Mouse (Mus musculus) limb, embryonic 12.5 days (tissue): ENCODE data around the gene Rngtt. TPM values are rescaled to one million over a fixed set of nuclear protein-coding genes. Genes with fewer than 3 reads are reported as not detected.

Experiments
- ATAC-seq: fragments of 200-750 bp; cut with Nextera tagmentation; 2 replicates; pipeline ENCODE4 v1.8.0; 2017; ENCODE audit warnings: low read depth, moderate TSS enrichment; ENCODE audit not compliant: insufficient number of reproducible peaks, insufficient read depth, low FRiP score, low TSS enrichment
- H3K27ac ChIP-seq: fragments of 300-500 bp; sonication (generic); 2 replicates; pipeline ENCODE4 v1.5.1; 2016; ENCODE audit warnings: mild to moderate bottlenecking, moderate library complexity
- H3K27me3 ChIP-seq: fragments of 300-500 bp; sonication (generic); 2 replicates; pipeline ENCODE4 v1.6.1; 2016; ENCODE audit warnings: mild to moderate bottlenecking, moderate library complexity
- H3K36me3 ChIP-seq: fragments of 300-500 bp; sonication (generic); 2 replicates; pipeline ENCODE4 v1.6.1; 2016; ENCODE audit warnings: mild to moderate bottlenecking, moderate library complexity
- H3K4me1 ChIP-seq: fragments of 300-500 bp; sonication (generic); replicated peaks from 2 replicates; pipeline ENCODE4 v1.6.1; 2016
- H3K4me2 ChIP-seq: fragments of 300-500 bp; sonication (generic); 2 replicates; pipeline ENCODE4 v1.6.1; 2016; ENCODE audit warnings: mild to moderate bottlenecking, moderate library complexity
- H3K4me3 ChIP-seq: fragments of 300-500 bp; sonication (generic); replicated peaks from 2 replicates; pipeline ENCODE4 v1.5.1; 2016; ENCODE audit warnings: mild to moderate bottlenecking
- H3K9ac ChIP-seq: fragments of 300-500 bp; sonication (generic); replicated peaks from 2 replicates; pipeline ENCODE4 v1.6.1; 2016; ENCODE audit warnings: mild to moderate bottlenecking, moderate library complexity
- H3K9me3 ChIP-seq: fragments of 300-500 bp; sonication (generic); 2 replicates; pipeline ENCODE4 v1.6.1; 2016; ENCODE audit warnings: mild to moderate bottlenecking, moderate library complexity
- WGBS: fragments of 180-500 bp; shearing (Covaris S2); methylation state at CpG from one replicate; pipeline ENCODE4 v1.1.7; 2016; 5-methylcytosine and 5-hydroxymethylcytosine counted together
- polyA plus RNA-seq: library from polyadenylated mRNA; unstranded; fragments of >200 nt; fragmentation: Nextera tagmentation; extraction: Ambion mirVana; gene quantifications from 2 replicates; pipeline ENCODE4 v1.2.1, GENCODE M21; 2016

Gene Rngtt
- polyA plus RNA-seq, 1 experiment from 2014 or later = 38.6 TPM

DNA sequence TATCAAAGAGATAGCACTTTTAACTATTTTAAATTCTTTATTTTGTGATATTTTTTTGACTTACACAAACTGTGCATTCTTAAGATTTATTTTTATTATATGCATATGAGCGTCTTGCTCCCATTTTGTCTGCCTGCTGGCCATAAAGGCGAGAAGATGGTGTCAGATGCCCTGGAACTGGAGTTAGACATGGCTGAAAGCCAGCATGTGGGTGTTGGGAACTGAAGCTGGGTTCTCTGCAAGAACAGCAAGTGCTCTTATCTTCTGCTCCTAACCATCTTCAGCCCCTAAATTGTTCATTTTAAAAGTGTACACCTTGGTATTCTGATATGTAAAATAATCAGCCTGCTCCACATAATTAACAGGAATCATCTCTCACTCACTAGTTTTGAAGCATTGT, 83.3 kb downstream of the Rngtt start:
- Histone ChIP-seq H3K27ac (no peak overlapping the region), H3K27me3 (no peaks in the 10 kb centered on the region), H3K9me3 (no peaks in the 10 kb centered on the region), H3K4me3 (no peak overlapping the region), H3K4me2 (no peak overlapping the region), H3K9ac (no peak overlapping the region), H3K4me1 (no peaks in the 10 kb centered on the region), H3K36me3 (0 out of 2 replicates have a peak, but pooled peaks cover 8% of the 10 kb centered on the region)
- WGBS = 95% methylated on average over 2 of the region's 2 CpGs
- ATAC-seq = no peak

DNA sequence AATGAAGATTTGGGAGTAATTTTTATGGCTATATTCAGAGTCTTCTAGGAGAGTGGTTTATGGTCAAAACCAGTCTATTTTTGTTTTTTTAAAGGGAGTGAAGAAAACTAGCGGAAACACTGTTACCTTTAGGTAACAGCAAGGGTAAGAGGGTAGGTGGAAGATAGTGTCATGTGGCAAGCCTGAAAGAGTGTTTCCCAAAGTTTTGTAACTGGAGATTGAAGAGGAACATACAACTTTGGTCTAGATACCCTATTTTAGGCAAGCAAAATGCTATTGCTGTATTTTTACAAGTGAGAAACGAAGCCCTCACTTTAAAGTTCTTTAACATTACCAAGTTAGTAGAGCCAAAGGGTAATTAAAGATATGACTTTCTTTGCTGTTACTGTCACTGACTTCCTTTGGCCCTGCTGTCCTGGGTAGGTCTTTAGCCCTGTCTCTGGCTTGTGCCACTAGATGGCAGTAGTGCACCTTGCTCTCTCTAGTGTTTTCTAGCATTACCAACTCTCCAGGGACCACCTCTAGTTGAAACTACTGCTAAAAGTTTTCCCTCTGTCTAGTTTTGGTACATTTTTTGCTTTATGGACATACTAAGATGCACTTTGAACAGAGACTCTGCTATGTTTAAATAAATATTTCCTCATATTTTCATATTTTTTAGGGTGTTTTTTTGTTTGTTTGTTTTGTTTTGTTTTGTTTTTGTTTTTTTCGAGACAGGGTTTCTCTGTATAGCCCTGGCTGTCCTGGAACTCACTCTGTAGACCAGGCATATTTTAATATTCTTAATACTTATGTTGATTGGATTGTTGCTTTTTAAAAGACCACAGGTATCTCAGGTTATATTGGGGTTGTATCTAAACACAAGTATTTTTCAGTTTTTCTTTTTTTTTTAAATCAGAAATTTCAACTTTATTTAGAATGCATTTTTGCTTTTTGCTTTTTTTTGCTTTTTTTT, 86.4 kb downstream of the Rngtt start:
- H3K4me3 ChIP-seq = no peak overlapping the region
- H3K27ac ChIP-seq = no peak overlapping the region
- H3K9ac ChIP-seq = no peak overlapping the region
- 0 out of 2 replicates have a peak, but pooled peaks cover 2% of the 10 kb centered on the region for H3K4me1 ChIP-seq
- no peak for ATAC-seq
- H3K4me2 ChIP-seq = no peak overlapping the region
- WGBS = 60% methylated on average over 3 of the region's 3 CpGs
- no peaks in the 10 kb centered on the region for H3K9me3 ChIP-seq
- 0 out of 2 replicates have a peak, but pooled peaks cover 8% of the 10 kb centered on the region for H3K36me3 ChIP-seq
- H3K27me3 ChIP-seq = no peaks in the 10 kb centered on the region

DNA sequence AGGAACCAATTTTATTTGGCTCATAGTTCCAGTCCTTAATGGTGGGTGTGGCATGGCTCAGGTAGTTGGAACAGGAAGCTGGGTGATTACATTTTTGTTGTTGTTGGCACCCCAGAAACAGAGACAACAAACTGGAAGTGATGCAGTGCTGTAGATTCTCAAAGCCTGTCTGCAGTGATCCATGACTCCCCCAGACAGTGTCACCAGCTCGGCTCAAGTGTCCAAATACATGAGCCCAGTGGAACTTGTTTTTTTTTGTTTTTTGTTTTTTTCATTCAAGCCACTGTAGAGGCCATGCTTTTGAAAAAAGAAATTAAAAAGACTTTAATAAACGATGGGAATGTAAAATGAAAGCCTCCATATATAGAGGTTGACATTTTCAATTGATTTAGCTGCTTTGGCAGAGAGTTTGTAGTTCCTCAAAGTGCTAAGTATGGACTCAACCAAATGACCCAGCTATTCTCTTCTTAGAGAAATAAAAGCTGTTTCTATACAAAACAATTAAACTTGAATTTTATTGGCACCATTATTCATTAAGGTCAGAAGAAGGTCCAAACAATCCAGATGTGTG, 95.7 kb downstream of the Rngtt start:
- Histone ChIP-seq H3K4me1 (0 out of 2 replicates have a peak, but pooled peaks cover 2% of the 10 kb centered on the region), H3K36me3 (0 out of 2 replicates have a peak, but pooled peaks cover 3% of the 10 kb centered on the region), H3K4me2 (no peak overlapping the region), H3K9me3 (no peaks in the 10 kb centered on the region), H3K9ac (no peak overlapping the region), H3K27me3 (no peaks in the 10 kb centered on the region), H3K4me3 (no peak overlapping the region), H3K27ac (no peak overlapping the region)
- whole genome bisulfite sequencing = 84% methylated on average over 2 of the region's 2 CpGs
- ATAC-seq = no peak

DNA sequence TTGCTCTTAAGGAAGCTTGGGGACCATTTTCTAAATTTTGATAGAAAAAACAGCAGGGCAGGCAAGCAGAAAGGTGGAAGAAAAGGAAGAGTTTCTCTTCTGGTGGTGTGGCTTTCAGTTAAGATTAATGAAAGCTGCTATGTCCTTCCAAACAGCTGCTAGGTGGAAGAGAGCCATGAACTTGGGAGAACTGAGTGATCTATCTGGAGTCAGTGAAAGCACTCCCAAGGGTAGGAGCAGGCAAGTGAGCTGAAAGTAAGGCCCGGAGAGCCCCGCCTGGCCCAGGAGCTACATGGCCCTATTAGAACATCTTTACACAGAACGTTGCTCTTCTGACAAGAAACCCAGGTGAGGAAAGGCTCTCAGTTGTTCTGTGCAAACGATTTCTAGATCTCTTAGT, 103.7 kb downstream of the Rngtt start:
- WGBS = 88% methylated on average over 4 of the region's 4 CpGs
- Histone ChIP-seq H3K9me3 (no peaks in the 10 kb centered on the region), H3K4me2 (no peak overlapping the region), H3K4me3 (no peak overlapping the region), H3K36me3 (0 out of 2 replicates have a peak, but pooled peaks cover 2% of the 10 kb centered on the region), H3K4me1 (no peaks in the 10 kb centered on the region), H3K27ac (no peak overlapping the region), H3K27me3 (no peaks in the 10 kb centered on the region), H3K9ac (no peak overlapping the region)
- ATAC-seq = no peak

DNA sequence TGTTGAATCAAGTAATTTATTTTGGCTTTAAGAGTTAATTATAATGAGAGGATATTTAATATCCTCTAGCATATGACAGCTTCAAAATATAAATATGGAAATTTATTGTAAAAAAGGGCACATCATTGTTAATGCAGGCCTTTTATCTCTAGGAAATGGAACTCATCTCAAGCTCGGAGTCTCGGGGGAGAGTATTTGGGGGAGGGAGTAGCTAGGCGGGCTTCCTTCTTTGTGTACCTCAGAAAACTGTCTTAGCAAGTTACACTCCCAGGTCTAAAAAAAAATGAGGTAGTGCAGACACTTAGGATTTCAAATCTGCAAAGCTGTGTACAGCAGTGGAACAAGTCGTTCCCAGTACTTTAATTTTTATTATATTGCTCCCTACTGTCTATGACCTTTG, 104.7 kb downstream of the Rngtt start:
- no peak for ATAC-seq
- Histone ChIP-seq H3K36me3 (0 out of 2 replicates have a peak, but pooled peaks cover 2% of the 10 kb centered on the region), H3K4me3 (no peak overlapping the region), H3K27ac (no peak overlapping the region), H3K9ac (no peak overlapping the region), H3K4me2 (no peak overlapping the region), H3K4me1 (no peaks in the 10 kb centered on the region), H3K27me3 (no peaks in the 10 kb centered on the region), H3K9me3 (no peaks in the 10 kb centered on the region)
- 79% methylated on average over 4 of the region's 4 CpGs for WGBS

DNA sequence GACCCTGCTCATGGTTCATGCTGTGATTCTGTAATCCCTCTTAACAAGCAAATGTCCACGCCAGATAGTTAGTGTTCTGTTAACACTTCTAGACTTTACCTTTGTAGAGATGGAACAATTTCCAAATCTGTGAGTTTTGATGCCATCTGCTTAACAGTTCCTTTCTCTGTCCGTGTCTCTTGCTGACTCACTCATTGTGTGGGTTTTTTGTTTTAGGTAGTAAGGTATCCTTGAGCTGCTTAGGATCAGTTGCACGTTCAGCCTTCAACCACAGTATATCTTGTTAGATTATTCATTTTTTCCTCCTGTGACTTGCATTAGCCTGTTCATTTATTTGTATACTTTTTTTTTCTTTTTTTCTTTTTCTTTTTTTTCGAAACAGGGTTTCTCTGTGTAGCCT, 107.3 kb downstream of the Rngtt start:
- Histone ChIP-seq H3K9ac (no peak overlapping the region), H3K4me3 (no peak overlapping the region), H3K27me3 (no peaks in the 10 kb centered on the region), H3K4me2 (no peak overlapping the region), H3K4me1 (no peaks in the 10 kb centered on the region), H3K9me3 (no peaks in the 10 kb centered on the region), H3K27ac (no peak overlapping the region), H3K36me3 (no peaks in the 10 kb centered on the region)
- WGBS = 83% methylated on average over 4 of the region's 4 CpGs
- no peak for ATAC-seq

DNA sequence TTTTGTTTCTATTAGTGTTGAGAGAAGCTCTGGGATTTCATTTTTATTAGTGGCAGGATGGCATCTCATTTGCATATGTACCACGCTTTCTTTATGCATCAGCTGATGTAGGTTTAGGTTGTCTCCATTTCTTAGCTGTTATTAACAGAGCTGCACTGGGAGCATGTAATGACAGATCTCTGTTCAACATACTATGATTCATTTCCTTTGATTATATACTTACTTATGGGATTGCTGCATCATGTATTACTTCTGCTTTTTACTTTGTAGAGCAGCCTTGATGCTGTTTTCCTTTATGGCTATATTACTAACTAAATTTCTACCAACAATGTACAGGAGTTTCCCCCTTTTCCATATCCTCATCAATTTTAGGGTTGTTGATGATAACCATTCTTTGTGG, 109.5 kb downstream of the Rngtt start:
- 96% methylated on average over 1 of the region's 1 CpGs for WGBS
- no peak for ATAC-seq
- Histone ChIP-seq H3K36me3 (peaks cover 7% of the 10 kb centered on the region; the same call in 1 of the 2 replicates), H3K4me2 (no peak overlapping the region), H3K27me3 (no peaks in the 10 kb centered on the region), H3K9ac (no peak overlapping the region), H3K4me1 (no peaks in the 10 kb centered on the region), H3K9me3 (no peaks in the 10 kb centered on the region), H3K4me3 (no peak overlapping the region), H3K27ac (no peak overlapping the region)

DNA sequence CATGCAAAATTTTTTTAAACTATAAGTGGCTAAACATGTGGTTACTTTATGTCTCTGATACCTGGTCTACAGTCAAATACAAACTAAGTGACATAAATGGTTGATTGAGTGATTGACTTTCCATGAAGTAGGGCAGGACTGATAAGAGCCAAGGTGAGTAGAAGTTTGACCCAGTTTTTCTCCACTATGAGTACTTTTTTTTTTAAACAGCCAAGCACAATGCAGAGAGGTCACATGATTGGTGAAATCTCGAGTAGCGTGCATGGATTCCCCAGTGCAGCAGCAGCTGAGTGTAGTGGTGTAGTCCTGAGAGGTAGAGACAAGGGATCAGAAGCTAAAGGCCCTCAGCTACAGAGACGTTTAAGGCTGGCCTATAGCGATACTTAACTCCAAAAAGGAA, 118.7 kb downstream of the Rngtt start:
- no peaks in the 10 kb centered on the region for H3K27me3 ChIP-seq
- no peaks in the 10 kb centered on the region for H3K9me3 ChIP-seq
- H3K4me1 ChIP-seq = no peaks in the 10 kb centered on the region
- no peak overlapping the region for H3K4me2 ChIP-seq
- H3K36me3 ChIP-seq = no peaks in the 10 kb centered on the region; the same call in 1 of the 2 replicates
- no peak overlapping the region for H3K27ac ChIP-seq
- H3K4me3 ChIP-seq = no peak overlapping the region
- H3K9ac ChIP-seq = no peak overlapping the region
- ATAC-seq = no peak
- 74% methylated on average over 4 of the region's 4 CpGs for WGBS

DNA sequence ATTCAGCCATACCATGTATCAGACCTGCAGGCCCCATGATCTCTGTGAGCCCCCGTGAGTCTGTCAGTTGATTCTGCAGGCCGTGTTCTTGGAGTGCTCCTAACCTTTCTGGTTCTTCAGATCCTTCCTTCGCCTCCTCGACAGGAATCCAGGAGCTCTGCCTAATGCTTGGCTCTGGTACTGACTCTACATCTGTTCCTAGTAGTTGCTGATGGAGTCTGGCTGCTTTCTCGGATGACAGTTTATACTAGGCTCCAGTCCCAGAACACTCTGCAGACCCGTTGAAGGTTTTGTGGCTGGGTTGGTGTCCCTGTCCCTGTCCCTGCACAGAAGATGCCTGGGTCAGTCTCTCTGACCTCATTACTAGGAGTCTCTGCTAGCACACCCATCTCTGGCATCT, 131.8 kb downstream of the Rngtt start:
- no peak for ATAC-seq
- H3K27ac ChIP-seq = no peak overlapping the region
- H3K9me3 ChIP-seq = no peaks in the 10 kb centered on the region
- H3K4me1 ChIP-seq = no peaks in the 10 kb centered on the region
- no peaks in the 10 kb centered on the region for H3K27me3 ChIP-seq
- no peak overlapping the region for H3K4me2 ChIP-seq
- H3K4me3 ChIP-seq = no peak overlapping the region
- 84% methylated on average over 6 of the region's 6 CpGs for WGBS
- no peak overlapping the region for H3K9ac ChIP-seq
- no peaks in the 10 kb centered on the region for H3K36me3 ChIP-seq

DNA sequence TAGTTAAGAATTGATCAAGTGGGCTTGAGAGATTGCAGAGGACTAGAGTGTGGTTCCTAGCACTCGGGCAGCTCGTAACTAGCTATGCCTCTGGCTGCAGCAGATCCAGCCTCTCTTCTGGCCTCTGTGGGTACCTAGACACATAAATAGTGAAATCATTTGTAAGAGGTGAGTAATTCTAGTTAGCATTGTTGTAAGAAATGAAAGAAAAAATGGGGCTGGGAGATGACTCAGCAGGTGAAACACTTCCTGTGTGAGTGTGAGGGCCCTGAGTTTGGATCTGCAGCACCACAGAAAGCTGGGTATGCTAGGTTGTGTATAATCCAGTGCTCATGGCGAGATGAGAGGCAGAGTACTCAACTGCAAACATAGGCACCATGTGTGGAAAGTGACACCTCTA, 136.2 kb downstream of the Rngtt start:
- H3K4me2 ChIP-seq = no peak overlapping the region
- no peak for ATAC-seq
- H3K27me3 ChIP-seq = no peaks in the 10 kb centered on the region
- no peaks in the 10 kb centered on the region for H3K9me3 ChIP-seq
- no peak overlapping the region for H3K27ac ChIP-seq
- H3K9ac ChIP-seq = no peak overlapping the region
- H3K4me1 ChIP-seq = no peaks in the 10 kb centered on the region
- no peaks in the 10 kb centered on the region for H3K36me3 ChIP-seq
- WGBS = 95% methylated on average over 3 of the region's 3 CpGs
- H3K4me3 ChIP-seq = no peak overlapping the region

DNA sequence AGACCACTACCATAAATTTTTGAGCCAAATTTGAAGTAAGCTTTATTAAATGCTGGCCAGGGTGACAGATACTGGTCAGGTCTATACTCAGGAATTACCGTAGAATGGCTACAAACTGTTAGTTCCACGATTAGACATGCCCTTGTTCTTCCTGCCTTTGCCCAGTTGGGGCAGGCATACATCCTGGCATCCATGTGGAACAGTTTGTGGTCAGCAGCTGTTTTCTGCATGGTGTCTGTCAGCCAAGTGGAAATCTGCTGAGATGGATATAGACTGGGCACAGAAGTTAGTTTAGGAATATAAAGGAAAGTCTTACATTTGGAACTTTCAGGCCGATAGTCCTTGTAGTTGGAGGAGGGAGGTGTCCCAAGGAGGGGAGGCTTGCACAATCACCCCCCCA, 136.8 kb downstream of the Rngtt start:
- H3K27ac ChIP-seq = no peak overlapping the region
- H3K9me3 ChIP-seq = no peaks in the 10 kb centered on the region
- ATAC-seq = no peak
- 88% methylated on average over 3 of the region's 3 CpGs for WGBS
- H3K4me3 ChIP-seq = no peak overlapping the region
- no peak overlapping the region for H3K4me2 ChIP-seq
- H3K27me3 ChIP-seq = no peaks in the 10 kb centered on the region
- H3K9ac ChIP-seq = no peak overlapping the region
- H3K4me1 ChIP-seq = no peaks in the 10 kb centered on the region
- no peaks in the 10 kb centered on the region for H3K36me3 ChIP-seq
